ENCODE assay signal across 27 mouse cellular contexts in the genomic region with DNA sequence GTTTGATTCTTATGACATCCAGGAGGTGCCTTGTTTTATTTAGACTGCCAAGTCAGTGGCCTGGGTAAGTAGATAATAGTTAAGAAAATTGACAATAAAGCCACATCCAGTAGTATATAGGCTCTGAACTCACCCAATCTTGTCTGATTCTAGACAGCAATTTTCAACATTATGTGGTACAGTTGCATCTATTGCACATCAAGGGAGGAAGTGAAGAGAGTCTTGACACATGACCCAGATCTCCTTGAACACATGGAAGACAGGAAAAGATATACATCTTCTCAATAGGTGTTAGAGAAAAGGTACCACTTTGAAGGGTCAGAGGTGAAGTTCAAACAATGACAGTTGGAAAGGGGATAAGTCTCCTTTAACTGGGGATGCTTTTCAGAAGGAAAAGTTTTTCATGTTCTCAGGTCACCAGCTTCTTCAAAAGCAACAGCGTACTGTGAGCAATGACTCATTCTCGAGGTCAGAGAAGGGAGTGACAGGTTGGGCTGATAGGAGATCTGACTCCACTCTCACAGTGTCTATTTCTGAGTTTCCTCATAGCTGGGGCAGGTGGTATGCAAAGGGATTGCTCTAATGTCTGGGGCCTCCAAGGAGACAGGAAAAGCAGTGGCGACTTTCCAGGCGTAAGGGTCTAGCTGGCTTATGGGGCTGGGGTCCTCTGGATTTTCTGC. TPM values are rescaled to one million over a fixed set of nuclear protein-coding genes. Genes with fewer than 3 reads are reported as not detected.
A peak's percentile ranks its signal among the peaks of the same experiment; 100 is the strongest.
DNase-seq lines count a peak whose midpoint lies in the region; ATAC-seq and TF ChIP-seq lines count a peak whose summit lies in the region.
"Had no signal": no experiment of that assay in that cellular context is flagged by ENCODE, and none has a peak within 500 bp of the region (broad histone marks: within the 10 kb centered on the region; RNA-seq: fewer than 3 reads in every experiment).

No protein-coding gene starts in this region.

- H3K27ac ChIP-seq in limb, embryonic 11.5 days (replicated peaks; ENCODE audit: low read depth, low read length), result no peak overlapping the region
- H3K27ac ChIP-seq in limb, embryonic 10.5 days, result no peak overlapping the region
- H3K27ac ChIP-seq in bone marrow, adult 2 months (ENCODE audit: control insufficient read depth, insufficient read depth, low read depth, low read length, poor library complexity), result peak overlapping the region; percentile 64
- no peak overlapping the region for H3K27ac ChIP-seq in intestine, embryonic 15.5 days
- H3K27ac ChIP-seq: embryonic facial prominence, embryonic 15.5 days; forebrain, embryonic 10.5 days; heart, adult 2 months; hindbrain, embryonic 10.5 days; hindbrain, embryonic 14.5 days had no signal

- no peak overlapping the region for H3K4me2 ChIP-seq in limb, embryonic 11.5 days (ENCODE audit: low read depth, severe bottlenecking)
- H3K4me2 ChIP-seq in intestine, embryonic 15.5 days (replicated peaks), result no peak overlapping the region
- H3K4me2 ChIP-seq: embryonic facial prominence, embryonic 15.5 days; heart, embryonic 12.5 days; hindbrain, embryonic 14.5 days had no signal

- H3K9ac ChIP-seq in limb, embryonic 11.5 days (ENCODE audit: low read length), result no peak overlapping the region
- H3K9ac ChIP-seq in intestine, embryonic 15.5 days, result no peak overlapping the region
- H3K9ac ChIP-seq: embryonic facial prominence, embryonic 15.5 days; heart, embryonic 12.5 days; hindbrain, embryonic 14.5 days had no signal

- no peaks in the 10 kb centered on the region for H3K27me3 ChIP-seq in limb, embryonic 11.5 days (ENCODE audit: control insufficient read depth, insufficient read depth, low read length)
- no peaks in the 10 kb centered on the region for H3K27me3 ChIP-seq in limb, embryonic 10.5 days (ENCODE audit: low read depth, poor library complexity, severe bottlenecking)
- no peaks in the 10 kb centered on the region for H3K27me3 ChIP-seq in intestine, embryonic 15.5 days (replicated peaks)
- H3K27me3 ChIP-seq: embryonic facial prominence, embryonic 15.5 days; heart, embryonic 12.5 days had no signal

- no peaks in the 10 kb centered on the region for H3K36me3 ChIP-seq in limb, embryonic 11.5 days (ENCODE audit: control insufficient read depth, insufficient read depth, low read length)
- no peaks in the 10 kb centered on the region for H3K36me3 ChIP-seq in limb, embryonic 10.5 days
- H3K36me3 ChIP-seq in intestine, embryonic 15.5 days, result no peaks in the 10 kb centered on the region
- H3K36me3 ChIP-seq: embryonic facial prominence, embryonic 15.5 days; forebrain, embryonic 10.5 days; heart, embryonic 12.5 days; hindbrain, embryonic 10.5 days had no signal

- H3K9me3 ChIP-seq in limb, embryonic 11.5 days (ENCODE audit: control insufficient read depth, low read length), result no peaks in the 10 kb centered on the region
- H3K9me3 ChIP-seq in limb, embryonic 10.5 days (replicated peaks), result no peaks in the 10 kb centered on the region
- no peaks in the 10 kb centered on the region for H3K9me3 ChIP-seq in intestine, embryonic 15.5 days
- H3K9me3 ChIP-seq: embryonic facial prominence, embryonic 15.5 days; forebrain, embryonic 10.5 days; heart, embryonic 12.5 days; hindbrain, embryonic 10.5 days had no signal

- no peaks in the 10 kb centered on the region for H3K4me1 ChIP-seq in limb, embryonic 11.5 days (ENCODE audit: control insufficient read depth, insufficient read depth, low read length)
- no peaks in the 10 kb centered on the region for H3K4me1 ChIP-seq in limb, embryonic 10.5 days
- no peaks in the 10 kb centered on the region; the same call in 1 of the 2 replicates for H3K4me1 ChIP-seq in bone marrow, adult 2 months (ENCODE audit: control insufficient read depth, insufficient read depth, low read length)
- H3K4me1 ChIP-seq in intestine, embryonic 15.5 days (replicated peaks), result no peaks in the 10 kb centered on the region
- H3K4me1 ChIP-seq: embryonic facial prominence, embryonic 15.5 days; forebrain, embryonic 10.5 days; heart, embryonic 12.5 days; hindbrain, embryonic 10.5 days had no signal

- DNase-seq in limb, embryonic 11.5 days (ENCODE audit: low spot score), result peak; percentile 14
- DNase-seq in limb, embryonic 10.5 days (ENCODE audit: low spot score), result no peak
- no peak for DNase-seq in layer of hippocampus, adult 11-12 months (ENCODE audit: low spot score)
- DNase-seq in lung, postnatal 10 days, result no peak
- no peak for DNase-seq in layer of hippocampus, postnatal 25 days (ENCODE audit: extremely low spot score in 1 of 2, low spot score in 1 of 2)
- DNase-seq: adrenal gland, postnatal 10 days; cerebellum, adult 18-20 months; cerebellum, adult 9-11 months; cerebellum, postnatal 36 days; embryo, embryonic 11 days; gastrocnemius, postnatal 36 days; heart, adult 2 months had no signal

- 90% methylated on average over 4 of the region's 4 CpGs for WGBS in limb, embryonic 11.5 days
- 88% methylated on average over 4 of the region's 4 CpGs for WGBS in limb, embryonic 10.5 days
- WGBS in bone marrow, adult 2 months, result 36% methylated on average over 4 of the region's 4 CpGs
- WGBS in intestine, embryonic 15.5 days, result 82% methylated on average over 4 of the region's 4 CpGs

- no peak for TF ChIP-seq CTCF in bone marrow, adult 2 months (IDR thresholded peaks at IDR 0.05; ENCODE audit: control insufficient read depth, insufficient read depth, low read length)

- no peak for TF ChIP-seq POLR2A in bone marrow, adult 2 months (IDR thresholded peaks at IDR 0.05; ENCODE audit: borderline replicate concordance, control insufficient read depth, low read depth, low read length)

- H3K4me3 ChIP-seq in limb, embryonic 11.5 days (ENCODE audit: low read depth, low read length), result no peak overlapping the region
- H3K4me3 ChIP-seq in limb, embryonic 10.5 days, result no peak overlapping the region
- H3K4me3 ChIP-seq in bone marrow, adult 2 months (replicated peaks; ENCODE audit: control insufficient read depth, low read depth, low read length), result no peak overlapping the region
- no peak overlapping the region for H3K4me3 ChIP-seq in intestine, embryonic 15.5 days (replicated peaks)
- H3K4me3 ChIP-seq: embryonic facial prominence, embryonic 15.5 days; erythroblast, embryonic 14.5 days; forebrain, embryonic 10.5 days; heart, adult 2 months; heart, embryonic 12.5 days; hindbrain, embryonic 10.5 days had no signal

- ATAC-seq in limb, embryonic 11.5 days (ENCODE audit: insufficient number of reproducible peaks, low FRiP score, low TSS enrichment, low read depth), result no peak
- ATAC-seq in intestine, embryonic 15.5 days, result 0 out of 2 replicates have a peak, but pooled peaks have one; percentile 28
- ATAC-seq in megakaryocyte progenitor cell, adult 5-6 weeks (replicated peaks; ENCODE audit: poor library complexity), result peak; percentile 76
- ATAC-seq: forebrain, embryonic 14.5 days had no signal

RNA-seq across cellular contexts. Expression of gene Il1rn, which starts 18.6 kb away (rescaled TPM):
- 1.6 and 1.8 TPM in 2 replicates for polyA plus RNA-seq in limb, embryonic 11.5 days (2014; fragmentation: Nextera tagmentation; extraction: Ambion mirVana)
- polyA plus RNA-seq in limb, embryonic 10.5 days (2016; fragmentation: Nextera tagmentation; extraction: Ambion mirVana), result 0.95 TPM in 1 of 2 replicates, not detected in the other
- polyA plus RNA-seq in bone marrow, adult 2 months (2011; ENCODE audit: insufficient read depth, insufficient read length, low replicate concordance, missing spikeins), result 5.5 and 21.4 TPM in 2 replicates
- polyA plus RNA-seq in intestine, embryonic 15.5 days (2015; fragmentation: Nextera tagmentation; extraction: Ambion mirVana), result 0.68 and 2.4 TPM in 2 replicates
- total RNA-seq in megakaryocyte progenitor cell, adult 5-6 weeks (2015), result 3.2 and 3.9 TPM in 2 replicates
- 1.0 and 1.2 TPM in 2 replicates for total RNA-seq in megakaryocyte progenitor cell, adult 5-6 weeks (2017)
- not detected for total RNA-seq in layer of hippocampus, postnatal 25 days (2021)
- total RNA-seq: ES-E14; gastrocnemius, adult 8-10 months; gastrocnemius, postnatal 36 days; heart, postnatal 25 days had no signal
- polyA plus RNA-seq: embryonic facial prominence, embryonic 11.5 days; erythroblast, embryonic 14.5 days; forebrain, embryonic 10.5 days; hindbrain, embryonic 14.5 days had no signal

RNA-seq across cellular contexts. Expression of gene Il1f10, which starts 27.1 kb away (rescaled TPM):
- not detected in 2 replicates for polyA plus RNA-seq in limb, embryonic 11.5 days (2014; fragmentation: Nextera tagmentation; extraction: Ambion mirVana)
- not detected in 2 replicates for polyA plus RNA-seq in limb, embryonic 10.5 days (2016; fragmentation: Nextera tagmentation; extraction: Ambion mirVana)
- not detected in 2 replicates for polyA plus RNA-seq in bone marrow, adult 2 months (2011; ENCODE audit: insufficient read depth, insufficient read length, low replicate concordance, missing spikeins)
- not detected in 2 replicates for polyA plus RNA-seq in intestine, embryonic 15.5 days (2015; fragmentation: Nextera tagmentation; extraction: Ambion mirVana)
- total RNA-seq in megakaryocyte progenitor cell, adult 5-6 weeks (2015), result not detected in 2 replicates
- not detected in 2 replicates for total RNA-seq in megakaryocyte progenitor cell, adult 5-6 weeks (2017)
- total RNA-seq in layer of hippocampus, postnatal 25 days (2021), result not detected
- total RNA-seq: adrenal gland, postnatal 10 days; ES-E14; gastrocnemius, adult 8-10 months; gastrocnemius, postnatal 36 days; heart, adult 2 months; heart, postnatal 25 days had no signal
- polyA plus RNA-seq: embryonic facial prominence, embryonic 11.5 days; erythroblast, embryonic 14.5 days; forebrain, embryonic 10.5 days; forebrain, embryonic 14.5 days; heart, adult 2 months; heart, embryonic 12.5 days; heart, embryonic 16.5 days; hindbrain, embryonic 10.5 days; hindbrain, embryonic 14.5 days had no signal

RNA-seq across cellular contexts. Expression of gene Il1f5, which starts 41.3 kb away (rescaled TPM):
- 0.27 TPM in 1 of 2 replicates, not detected in the other for polyA plus RNA-seq in limb, embryonic 11.5 days (2014; fragmentation: Nextera tagmentation; extraction: Ambion mirVana)
- not detected in 2 replicates for polyA plus RNA-seq in limb, embryonic 10.5 days (2016; fragmentation: Nextera tagmentation; extraction: Ambion mirVana)
- polyA plus RNA-seq in bone marrow, adult 2 months (2011; ENCODE audit: insufficient read depth, insufficient read length, low replicate concordance, missing spikeins), result not detected in 2 replicates
- not detected in 2 replicates for polyA plus RNA-seq in intestine, embryonic 15.5 days (2015; fragmentation: Nextera tagmentation; extraction: Ambion mirVana)
- not detected in 2 replicates for total RNA-seq in megakaryocyte progenitor cell, adult 5-6 weeks (2015)
- total RNA-seq in megakaryocyte progenitor cell, adult 5-6 weeks (2017), result not detected in 2 replicates
- total RNA-seq in layer of hippocampus, postnatal 25 days (2021), result not detected
- total RNA-seq: adrenal gland, postnatal 10 days; ES-E14; gastrocnemius, adult 8-10 months; gastrocnemius, postnatal 36 days; heart, adult 2 months; heart, postnatal 25 days had no signal
- polyA plus RNA-seq: erythroblast, embryonic 14.5 days; forebrain, embryonic 10.5 days; forebrain, embryonic 14.5 days; heart, adult 2 months; heart, embryonic 12.5 days; heart, embryonic 16.5 days; hindbrain, embryonic 10.5 days; hindbrain, embryonic 14.5 days had no signal

RNA-seq across cellular contexts. Expression of gene Psd4, which starts 49.3 kb away (rescaled TPM):
- 0.50 and 0.93 TPM in 2 replicates for polyA plus RNA-seq in limb, embryonic 11.5 days (2014; fragmentation: Nextera tagmentation; extraction: Ambion mirVana)
- polyA plus RNA-seq in limb, embryonic 10.5 days (2016; fragmentation: Nextera tagmentation; extraction: Ambion mirVana), result 0.43 and 0.59 TPM in 2 replicates
- polyA plus RNA-seq in bone marrow, adult 2 months (2011; ENCODE audit: insufficient read depth, insufficient read length, low replicate concordance, missing spikeins), result 20.3 and 32.2 TPM in 2 replicates
- 5.5 and 6.3 TPM in 2 replicates for polyA plus RNA-seq in intestine, embryonic 15.5 days (2015; fragmentation: Nextera tagmentation; extraction: Ambion mirVana)
- total RNA-seq in megakaryocyte progenitor cell, adult 5-6 weeks (2015), result 43.0 and 43.9 TPM in 2 replicates
- 74.4 and 81.0 TPM in 2 replicates for total RNA-seq in megakaryocyte progenitor cell, adult 5-6 weeks (2017)
- total RNA-seq in layer of hippocampus, postnatal 25 days (2021), result 1 to 10 TPM in 1 of 2 experiments, under 1 TPM in 1; 0.47 to 1.1 TPM
